Mouse (Mus musculus): ENCODE data around the gene Sbf2.

GRCm38 (mm10) chr7:110268511-110268910 is 346.2 kb downstream of the Sbf2 start:
- TF ChIP-seq CTCF (IDR thresholded peaks at IDR 0.05; ENCODE audit: borderline replicate concordance, control insufficient read depth, extremely low read depth, insufficient read depth, low read length, poor library complexity) (no peak), POLR2A (IDR thresholded peaks at IDR 0.05; ENCODE audit: control insufficient read depth, extremely low read depth, insufficient read depth, low read length, poor library complexity) (no peak)

Data from thymus, adult 2 months (tissue).